Mouse (Mus musculus) liver, embryonic 12.5 days (tissue): Measurements from ENCODE around the gene Olfr136. TPM values are rescaled to one million over a fixed set of nuclear protein-coding genes. Genes with fewer than 3 reads are reported as not detected.

Experiments used
- ATAC-seq: fragments of 200-750 bp; cut with Nextera tagmentation; 2 replicates; pipeline ENCODE4 v1.8.0; 2017; ENCODE audit warnings: moderate number of reproducible peaks, mild to moderate bottlenecking, moderate library complexity
- H3K27ac ChIP-seq: fragments of 300-500 bp; sonication (generic); 2 replicates; pipeline ENCODE4 v1.5.1; 2016; ENCODE audit warnings: mild to moderate bottlenecking
- H3K27me3 ChIP-seq: fragments of 300-500 bp; sonication (generic); replicated peaks from 2 replicates; pipeline ENCODE4 v1.6.1; 2016; ENCODE audit warnings: mild to moderate bottlenecking, moderate library complexity
- H3K36me3 ChIP-seq: fragments of 300-500 bp; sonication (generic); 2 replicates; pipeline ENCODE4 v1.6.1; 2016; ENCODE audit warnings: mild to moderate bottlenecking, moderate library complexity
- H3K4me1 ChIP-seq: fragments of 300-500 bp; sonication (generic); 2 replicates; pipeline ENCODE4 v1.6.1; 2016
- H3K4me2 ChIP-seq: fragments of 300-500 bp; sonication (generic); 2 replicates; pipeline ENCODE4 v1.6.1; 2016; ENCODE audit warnings: mild to moderate bottlenecking, moderate library complexity
- H3K4me3 ChIP-seq: fragments of 300-500 bp; sonication (generic); 2 replicates; pipeline ENCODE4 v1.5.1; 2016; ENCODE audit warnings: mild to moderate bottlenecking, moderate library complexity
- H3K9ac ChIP-seq: fragments of 300-500 bp; sonication (generic); 2 replicates; pipeline ENCODE4 v1.6.1; 2016; ENCODE audit warnings: mild to moderate bottlenecking, moderate library complexity
- H3K9me3 ChIP-seq: fragments of 300-500 bp; sonication (generic); replicated peaks from 2 replicates; pipeline ENCODE4 v1.6.1; 2016; ENCODE audit warnings: mild to moderate bottlenecking, moderate library complexity
- polyA plus RNA-seq: library from polyadenylated mRNA; unstranded; fragments of >200 nt; fragmentation: Nextera tagmentation; extraction: Ambion mirVana; gene quantifications from 2 replicates; pipeline ENCODE4 v1.2.1, GENCODE M21; 2016

Gene Olfr136
- not detected in 2 replicates for polyA plus RNA-seq

DNA sequence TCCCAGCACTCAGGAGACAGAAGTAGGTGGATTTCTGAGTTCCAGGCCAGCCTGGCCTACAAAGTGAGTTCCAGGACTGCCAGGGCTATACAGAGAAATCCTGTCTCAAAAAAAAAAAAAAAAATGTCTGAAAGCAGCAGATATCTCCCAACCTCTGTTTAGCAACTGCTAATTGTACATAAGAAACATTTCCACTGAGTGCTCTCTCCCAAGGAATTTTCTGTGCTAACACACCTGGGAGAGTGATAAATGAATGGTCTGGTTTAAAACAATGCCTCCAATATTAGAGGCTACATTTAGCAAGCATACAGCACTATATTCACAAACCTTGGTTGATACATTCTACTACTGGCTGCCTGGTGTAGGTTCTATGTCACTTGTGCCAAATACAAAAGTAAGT lies at the start of gene Olfr136:
Olfr136 (plus strand) TSS at position 301 of the 400 bp plus-strand sequence.
- H3K4me2 ChIP-seq, result no peak within 1 kb of the TSS
- H3K4me3 ChIP-seq, result no peak within 1 kb of the TSS
- H3K27me3 ChIP-seq, result no peaks in the 10 kb centered on the region
- no peak within 1 kb of the TSS for H3K9ac ChIP-seq
- no peak within 1 kb of the TSS for H3K27ac ChIP-seq
- H3K36me3 ChIP-seq, result no peaks in the 10 kb centered on the region
- no peaks in the 10 kb centered on the region for H3K4me1 ChIP-seq
- H3K9me3 ChIP-seq, result no peaks in the 10 kb centered on the region; the same call in 1 of the 2 replicates
- no peak for ATAC-seq

DNA sequence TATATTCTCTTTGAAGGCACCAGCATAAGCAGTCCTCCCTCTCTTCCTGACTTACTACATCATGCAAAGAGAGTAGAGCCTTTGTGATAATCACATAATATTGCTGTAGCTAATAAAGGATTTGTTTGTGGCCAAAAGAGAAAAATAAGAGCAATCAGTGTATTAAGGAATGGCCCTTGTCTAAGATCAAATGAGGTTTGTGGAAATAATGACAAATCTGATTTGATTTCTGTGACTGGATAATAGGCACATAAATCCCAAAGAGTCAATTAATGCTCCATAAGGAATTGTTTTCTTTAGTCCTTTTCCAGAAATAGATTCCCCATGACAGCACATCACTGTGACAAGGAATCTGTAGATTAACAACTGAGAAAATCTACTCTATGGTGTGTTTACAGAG lies 22.2 kb upstream of the Olfr136 start, which contains the start of gene Olfr137:
Olfr137 (minus strand) TSS at position 101 of the 400 bp plus-strand sequence.
- Histone ChIP-seq H3K27me3 (no peaks in the 10 kb centered on the region), H3K9me3 (0 out of 2 replicates have a peak, but pooled peaks cover 4% of the 10 kb centered on the region), H3K4me3 (no peak within 1 kb of the TSS), H3K9ac (no peak within 1 kb of the TSS), H3K4me1 (no peaks in the 10 kb centered on the region), H3K4me2 (no peak within 1 kb of the TSS), H3K27ac (no peak within 1 kb of the TSS), H3K36me3 (no peaks in the 10 kb centered on the region)
- no peak for ATAC-seq

Other genes with a start within 250 kb of the Olfr136 start
- not detected in 2 replicates for gene Olfr131, start 241.1 kb upstream of the Olfr136 start, polyA plus RNA-seq
- not detected in 2 replicates for gene Olfr132, start 195.3 kb upstream of the Olfr136 start, polyA plus RNA-seq
- gene Olfr133, start 184.6 kb upstream of the Olfr136 start, polyA plus RNA-seq, result not detected in 2 replicates
- not detected in 2 replicates for gene Olfr134, start 158.4 kb upstream of the Olfr136 start, polyA plus RNA-seq
- not detected in 2 replicates for gene Olfr135, start 125.5 kb upstream of the Olfr136 start, polyA plus RNA-seq
- gene Olfr138, start 68.8 kb upstream of the Olfr136 start, polyA plus RNA-seq, result not detected in 2 replicates
- gene Olfr137, start 22.3 kb upstream of the Olfr136 start, polyA plus RNA-seq, result not detected in 2 replicates
- not detected in 2 replicates for gene Esp36, start 90.4 kb downstream of the Olfr136 start, polyA plus RNA-seq
- not detected in 2 replicates for gene Esp34, start 224.4 kb downstream of the Olfr136 start, polyA plus RNA-seq